Mouse (Mus musculus) T-cell, adult 2 months (primary cell): ENCODE measurements around the gene Prokr1.

Source experiments
- DNase-seq: peaks from one replicate; pipeline ENCODE4 v3.0.0; 2022; ENCODE audit warnings: low spot score

Gene Prokr1

GRCm38 (mm10) chr6:87567686-87568593, 22.6 kb downstream of the Prokr1 start:
- no peak for DNase-seq

- no peak for DNase-seq
Measured at GRCm38 (mm10) chr6:87565166-87565565, 25.4 kb downstream of the Prokr1 start.

GRCm38 (mm10) chr6:87564356-87564755, 26.2 kb downstream of the Prokr1 start:
- DNase-seq, result no peak

GRCm38 (mm10) chr6:87553724-87554123, 36.8 kb downstream of the Prokr1 start:
- DNase-seq, result no peak

GRCm38 (mm10) chr6:87552054-87552807, 38.3 kb downstream of the Prokr1 start:
- DNase-seq, result peak; percentile 53

GRCm38 (mm10) chr6:87547836-87548235, 42.7 kb downstream of the Prokr1 start:
- DNase-seq, result peak; percentile 83

GRCm38 (mm10) chr6:87547431-87547830, 43.1 kb downstream of the Prokr1 start:
- peak; percentile 19 for DNase-seq

- no peak for DNase-seq
Measured at GRCm38 (mm10) chr6:87545331-87546217, 45.0 kb downstream of the Prokr1 start.

GRCm38 (mm10) chr6:87542027-87542426, 48.5 kb downstream of the Prokr1 start:
- peak; percentile 92 for DNase-seq

- DNase-seq, result peak; percentile 72
Measured at GRCm38 (mm10) chr6:87541171-87541571, 49.4 kb downstream of the Prokr1 start.

- peak; percentile 13 for DNase-seq
Measured at GRCm38 (mm10) chr6:87538376-87539270, 51.9 kb downstream of the Prokr1 start.

GRCm38 (mm10) chr6:87537678-87538077, 52.9 kb downstream of the Prokr1 start:
- DNase-seq, result no peak

GRCm38 (mm10) chr6:87536270-87536669, 54.3 kb downstream of the Prokr1 start:
- DNase-seq, result no peak

GRCm38 (mm10) chr6:87535651-87536050, 54.9 kb downstream of the Prokr1 start:
- no peak for DNase-seq

- peak; percentile 69 for DNase-seq
Measured at GRCm38 (mm10) chr6:87534855-87535575, 55.5 kb downstream of the Prokr1 start.

GRCm38 (mm10) chr6:87532953-87533710, 57.4 kb downstream of the Prokr1 start, which contains the start of gene Arhgap25:
Arhgap25 (minus strand) TSS chr6:87533259.
- peak; percentile 73 for DNase-seq

- DNase-seq, result peak; percentile 18
Measured at GRCm38 (mm10) chr6:87531456-87532015, 59.0 kb downstream of the Prokr1 start.

- no peak for DNase-seq
Measured at GRCm38 (mm10) chr6:87530386-87530785, 60.2 kb downstream of the Prokr1 start.
